Mouse (Mus musculus): Measurements from ENCODE around the gene Shb. TPM values are rescaled to one million over a fixed set of nuclear protein-coding genes. Genes with fewer than 3 reads are reported as not detected.
A peak's percentile ranks its signal among the peaks of the same experiment; 100 is the strongest.
"Not testable (repeated sequence)": the region's sequence is repeated elsewhere in the genome, so short reads cannot be mapped to it uniquely, and the experiment has no call there.

Shb gene
- polyA plus RNA-seq, 1 experiment from 2014 or later = 7.2 TPM

GRCm38 (mm10) chr4:45408427-45409132 is 123.7 kb downstream of the Shb start, which contains the start of gene Slc25a51:
Slc25a51 (minus strand) TSS chr4:45408766.
- peak within 1 kb of the TSS; percentile 88 for H3K4me2 ChIP-seq
- ATAC-seq = peak; percentile 97
- no peaks in the 10 kb centered on the region for H3K9me3 ChIP-seq (replicated peaks)
- H3K27ac ChIP-seq = peak within 1 kb of the TSS; percentile 89
- H3K4me1 ChIP-seq = peaks cover 32% of the 10 kb centered on the region
- H3K4me3 ChIP-seq = peak within 1 kb of the TSS; percentile 97
- H3K36me3 ChIP-seq (ENCODE audit: poor library complexity, severe bottlenecking) = peaks cover 9% of the 10 kb centered on the region
- WGBS = under 1% methylated on average over 56 of the region's 67 CpGs
- peak within 1 kb of the TSS; percentile 97 for H3K9ac ChIP-seq
- H3K27me3 ChIP-seq = no peaks in the 10 kb centered on the region

- Histone ChIP-seq H3K27me3 (no peaks in the 10 kb centered on the region), H3K9me3 (replicated peaks) (no peaks in the 10 kb centered on the region), H3K9ac (peak overlapping the region; percentile 97), H3K27ac (peak overlapping the region; percentile 89), H3K4me3 (peak overlapping the region; percentile 97), H3K4me1 (peaks cover 39% of the 10 kb centered on the region), H3K36me3 (ENCODE audit: poor library complexity, severe bottlenecking) (peaks cover 17% of the 10 kb centered on the region), H3K4me2 (peak overlapping the region; percentile 88)
- no peak; the same call in 1 of the 2 replicates for ATAC-seq
- WGBS = under 1% methylated on average over 19 of the region's 19 CpGs
Measured at GRCm38 (mm10) chr4:45407703-45408334, 124.5 kb downstream of the Shb start.

GRCm38 (mm10) chr4:45407001-45407702 is 125.1 kb downstream of the Shb start:
- 66% methylated on average over 5 of the region's 5 CpGs for WGBS
- H3K4me2 ChIP-seq = peak overlapping the region; percentile 88
- no peak overlapping the region for H3K27ac ChIP-seq
- H3K36me3 ChIP-seq (ENCODE audit: poor library complexity, severe bottlenecking) = peaks cover 24% of the 10 kb centered on the region
- no peak for ATAC-seq
- peak overlapping the region; percentile 97 for H3K9ac ChIP-seq
- H3K4me1 ChIP-seq = peaks cover 41% of the 10 kb centered on the region
- peak overlapping the region; percentile 97 for H3K4me3 ChIP-seq
- no peaks in the 10 kb centered on the region for H3K9me3 ChIP-seq (replicated peaks)
- no peaks in the 10 kb centered on the region for H3K27me3 ChIP-seq

- 67% methylated on average over 7 of the region's 7 CpGs for WGBS
- Histone ChIP-seq H3K27me3 (no peaks in the 10 kb centered on the region), H3K4me2 (peak overlapping the region; percentile 88), H3K9me3 (replicated peaks) (no peaks in the 10 kb centered on the region), H3K4me3 (peak overlapping the region; percentile 97), H3K36me3 (ENCODE audit: poor library complexity, severe bottlenecking) (peaks cover 29% of the 10 kb centered on the region), H3K9ac (peak overlapping the region; percentile 50), H3K27ac (no peak overlapping the region), H3K4me1 (peaks cover 41% of the 10 kb centered on the region)
- ATAC-seq = no peak
Measured at GRCm38 (mm10) chr4:45406397-45406796, 125.9 kb downstream of the Shb start.

GRCm38 (mm10) chr4:45405315-45405714 is 127.0 kb downstream of the Shb start:
- Histone ChIP-seq H3K27ac (no peak overlapping the region), H3K4me3 (no peak overlapping the region), H3K4me1 (peaks cover 41% of the 10 kb centered on the region), H3K27me3 (no peaks in the 10 kb centered on the region), H3K9me3 (replicated peaks) (no peaks in the 10 kb centered on the region), H3K36me3 (ENCODE audit: poor library complexity, severe bottlenecking) (peaks cover 38% of the 10 kb centered on the region), H3K4me2 (no peak overlapping the region), H3K9ac (no peak overlapping the region)
- no peak for ATAC-seq
- 86% methylated on average over 7 of the region's 7 CpGs for WGBS

- Histone ChIP-seq H3K4me1 (peaks cover 35% of the 10 kb centered on the region), H3K4me3 (no peak overlapping the region), H3K36me3 (ENCODE audit: poor library complexity, severe bottlenecking) (peaks cover 50% of the 10 kb centered on the region), H3K4me2 (no peak overlapping the region), H3K9ac (no peak overlapping the region), H3K27me3 (no peaks in the 10 kb centered on the region), H3K9me3 (replicated peaks) (no peaks in the 10 kb centered on the region), H3K27ac (no peak overlapping the region)
- 92% methylated on average over 7 of the region's 7 CpGs for WGBS
- ATAC-seq = no peak
Measured at GRCm38 (mm10) chr4:45404086-45404485, 128.2 kb downstream of the Shb start.

GRCm38 (mm10) chr4:45403499-45403878 is 128.8 kb downstream of the Shb start:
- WGBS = 93% methylated on average over 7 of the region's 7 CpGs

GRCm38 (mm10) chr4:45402878-45403498 is 129.3 kb downstream of the Shb start:
- no peak overlapping the region for H3K27ac ChIP-seq
- no peaks in the 10 kb centered on the region for H3K27me3 ChIP-seq
- H3K36me3 ChIP-seq (ENCODE audit: poor library complexity, severe bottlenecking) = peaks cover 61% of the 10 kb centered on the region
- H3K9ac ChIP-seq = no peak overlapping the region; the same call in 1 of the 2 replicates
- ATAC-seq = no peak
- WGBS = 83% methylated on average over 7 of the region's 7 CpGs
- H3K4me3 ChIP-seq = no peak overlapping the region
- H3K4me1 ChIP-seq = peaks cover 33% of the 10 kb centered on the region
- no peak overlapping the region for H3K4me2 ChIP-seq
- H3K9me3 ChIP-seq (replicated peaks) = no peaks in the 10 kb centered on the region

More at GRCm38 (mm10) chr4:45403499-45403878, 128.8 kb downstream of the Shb start:
- H3K27ac ChIP-seq = no peak overlapping the region
- no peaks in the 10 kb centered on the region for H3K9me3 ChIP-seq (replicated peaks)
- H3K4me1 ChIP-seq = peaks cover 33% of the 10 kb centered on the region
- no peak overlapping the region for H3K4me3 ChIP-seq
- H3K4me2 ChIP-seq = no peak overlapping the region
- H3K27me3 ChIP-seq = no peaks in the 10 kb centered on the region
- ATAC-seq = no peak
- H3K9ac ChIP-seq = no peak overlapping the region; the same call in 1 of the 2 replicates
- H3K36me3 ChIP-seq (ENCODE audit: poor library complexity, severe bottlenecking) = peaks cover 56% of the 10 kb centered on the region

GRCm38 (mm10) chr4:45402281-45402680 is 130.0 kb downstream of the Shb start:
- Histone ChIP-seq H3K9ac (no peak overlapping the region), H3K4me1 (peaks cover 28% of the 10 kb centered on the region), H3K9me3 (replicated peaks) (no peaks in the 10 kb centered on the region), H3K27ac (no peak overlapping the region), H3K4me2 (no peak overlapping the region), H3K36me3 (ENCODE audit: poor library complexity, severe bottlenecking) (peaks cover 68% of the 10 kb centered on the region), H3K27me3 (no peaks in the 10 kb centered on the region), H3K4me3 (no peak overlapping the region)
- no peak for ATAC-seq
- WGBS = 96% methylated on average over 4 of the region's 4 CpGs

GRCm38 (mm10) chr4:45399421-45400210 is 132.7 kb downstream of the Shb start:
- Histone ChIP-seq H3K4me2 (no peak overlapping the region), H3K27me3 (no peaks in the 10 kb centered on the region), H3K4me1 (peaks cover 8% of the 10 kb centered on the region), H3K4me3 (no peak overlapping the region), H3K9me3 (replicated peaks) (no peaks in the 10 kb centered on the region), H3K9ac (no peak overlapping the region), H3K27ac (no peak overlapping the region), H3K36me3 (ENCODE audit: poor library complexity, severe bottlenecking) (peaks cover 85% of the 10 kb centered on the region)
- 96% methylated on average over 45 of the region's 45 CpGs for WGBS
- ATAC-seq = no peak

- H3K27me3 ChIP-seq; H3K4me3 ChIP-seq; H3K4me2 ChIP-seq; ATAC-seq; H3K9me3 ChIP-seq (replicated peaks); H3K9ac ChIP-seq; H3K27ac ChIP-seq: not testable (repeated sequence)
- peaks cover 10% of the 10 kb centered on the region for H3K4me1 ChIP-seq
- H3K36me3 ChIP-seq (ENCODE audit: poor library complexity, severe bottlenecking) = peaks cover 73% of the 10 kb centered on the region
- 93% methylated on average over 5 of the region's 5 CpGs for WGBS
Measured at GRCm38 (mm10) chr4:45398315-45398714, 134.0 kb downstream of the Shb start.
